In the genomic region with DNA sequence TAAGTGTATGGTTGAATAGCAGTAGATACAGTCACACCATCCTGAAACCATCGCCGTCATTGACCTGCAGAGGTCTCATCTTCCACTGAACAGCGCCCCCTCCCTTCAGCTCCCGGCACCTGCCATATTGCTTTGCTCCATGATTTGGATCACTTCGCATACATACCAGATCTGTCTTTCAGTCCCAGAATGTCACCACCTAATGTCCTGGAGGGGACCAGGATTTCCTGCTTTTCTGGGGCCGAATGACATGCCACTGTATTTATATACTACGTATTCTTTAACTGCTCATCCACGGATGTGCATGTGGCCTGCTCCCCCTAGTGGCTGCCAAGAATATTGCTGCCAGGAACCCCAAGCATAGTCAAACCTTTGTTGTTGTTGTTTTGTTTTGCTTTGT, we compare ENCODE assay signal across 8 mouse cellular contexts. TPM values are rescaled to one million over a fixed set of nuclear protein-coding genes. Genes with fewer than 3 reads are reported as not detected.
DNase-seq lines count a peak whose midpoint lies in the region; ATAC-seq and TF ChIP-seq lines count a peak whose summit lies in the region.

No protein-coding gene starts in this region.

- peak; percentile 89 for ATAC-seq in erythroblast, adult 5-6 weeks (replicated peaks; ENCODE audit: low FRiP score, poor library complexity, severe bottlenecking)
- no peak for ATAC-seq in heart, embryonic 13.5 days (ENCODE audit: extremely low read depth, insufficient number of reproducible peaks, low FRiP score, low TSS enrichment)
- ATAC-seq in liver, embryonic 11.5 days (replicated peaks; ENCODE audit: low FRiP score), result peak; percentile 43; the same call in 1 of the 2 replicates
- ATAC-seq in stomach, embryonic 14.5 days (ENCODE audit: insufficient number of reproducible peaks, insufficient read depth, low FRiP score, low read depth), result no peak

- peak; percentile 83 for TF ChIP-seq CTCF in C2C12 (IDR thresholded peaks at IDR 0.05; ENCODE audit: control insufficient read depth, insufficient read depth, insufficient read length)

- H3K79me3 ChIP-seq in C2C12 (ENCODE audit: low read depth), result no peaks in the 10 kb centered on the region

- H3K79me2 ChIP-seq in C2C12 (ENCODE audit: control insufficient read depth, insufficient read depth) (no peaks in the 10 kb centered on the region), myocyte (ENCODE audit: control insufficient read depth, insufficient read depth) (no peaks in the 10 kb centered on the region)

- peaks cover 29% of the 10 kb centered on the region for H3K27me3 ChIP-seq in C2C12 (ENCODE audit: control insufficient read depth, insufficient read depth, insufficient read length)
- no peaks in the 10 kb centered on the region for H3K27me3 ChIP-seq in heart, embryonic 13.5 days (replicated peaks)
- H3K27me3 ChIP-seq in liver, embryonic 11.5 days (replicated peaks; ENCODE audit: control insufficient read depth, insufficient read depth, low read length), result no peaks in the 10 kb centered on the region
- peaks cover 9% of the 10 kb centered on the region for H3K27me3 ChIP-seq in myocyte (ENCODE audit: control insufficient read depth, insufficient read depth, insufficient read length)
- H3K27me3 ChIP-seq in stomach, embryonic 14.5 days (ENCODE audit: control insufficient read depth, insufficient read depth, low read length), result no peaks in the 10 kb centered on the region

- H3K9ac ChIP-seq in heart, embryonic 13.5 days, result no peak overlapping the region
- no peak overlapping the region for H3K9ac ChIP-seq in liver, embryonic 11.5 days (ENCODE audit: low read depth, low read length)
- H3K9ac ChIP-seq in stomach, embryonic 14.5 days (replicated peaks; ENCODE audit: low read depth, low read length), result no peak overlapping the region

- no peak overlapping the region for H3ac ChIP-seq in C2C12 (ENCODE audit: control insufficient read depth, insufficient read length, low read depth)
- no peak overlapping the region for H3ac ChIP-seq in myocyte (ENCODE audit: control insufficient read depth, insufficient read length)

- WGBS in heart, embryonic 13.5 days, result 9% methylated on average over 8 of the region's 8 CpGs
- WGBS in liver, embryonic 11.5 days, result 7% methylated on average over 8 of the region's 8 CpGs
- WGBS in stomach, embryonic 14.5 days, result 8% methylated on average over 8 of the region's 8 CpGs

- H3K4me3 ChIP-seq in C2C12 (ENCODE audit: insufficient read depth, poor library complexity, severe bottlenecking) (no peak overlapping the region), myocyte (no peak overlapping the region)
- H3K4me3 ChIP-seq in heart, embryonic 13.5 days, result peak overlapping the region; percentile 43
- H3K4me3 ChIP-seq in liver, embryonic 11.5 days (ENCODE audit: low read depth, low read length), result peak overlapping the region; percentile 25; the same call in 1 of the 2 replicates
- no peak overlapping the region; the same call in 1 of the 2 replicates for H3K4me3 ChIP-seq in stomach, embryonic 14.5 days (ENCODE audit: low read depth, low read length)

- peaks cover 7% of the 10 kb centered on the region; the same call in 1 of the 2 replicates for H3K4me1 ChIP-seq in heart, embryonic 13.5 days
- no peaks in the 10 kb centered on the region for H3K4me1 ChIP-seq in liver, embryonic 11.5 days (replicated peaks; ENCODE audit: control insufficient read depth, insufficient read depth, low read length)
- H3K4me1 ChIP-seq in stomach, embryonic 14.5 days (ENCODE audit: control insufficient read depth, insufficient read depth, low read length), result no peaks in the 10 kb centered on the region

- TF ChIP-seq POLR2A in myocyte (IDR thresholded peaks at IDR 0.05; ENCODE audit: insufficient read length, low read depth), result no peak

- H3K27ac ChIP-seq in heart, embryonic 13.5 days (replicated peaks), result no peak overlapping the region
- no peak overlapping the region for H3K27ac ChIP-seq in liver, embryonic 11.5 days (ENCODE audit: low read depth, low read length)
- H3K27ac ChIP-seq in stomach, embryonic 14.5 days (ENCODE audit: low read length), result no peak overlapping the region

- no peaks in the 10 kb centered on the region for H3K36me3 ChIP-seq in C2C12 (ENCODE audit: control insufficient read depth, insufficient read depth)
- no peaks in the 10 kb centered on the region for H3K36me3 ChIP-seq in heart, embryonic 13.5 days
- H3K36me3 ChIP-seq in liver, embryonic 11.5 days (ENCODE audit: control insufficient read depth, insufficient read depth, low read length), result no peaks in the 10 kb centered on the region
- no peaks in the 10 kb centered on the region for H3K36me3 ChIP-seq in myocyte (ENCODE audit: control insufficient read depth, insufficient read depth)
- no peaks in the 10 kb centered on the region for H3K36me3 ChIP-seq in stomach, embryonic 14.5 days (ENCODE audit: control insufficient read depth, insufficient read depth, low read length)

- no peaks in the 10 kb centered on the region for H3K9me3 ChIP-seq in heart, embryonic 13.5 days
- no peaks in the 10 kb centered on the region for H3K9me3 ChIP-seq in liver, embryonic 11.5 days (ENCODE audit: control insufficient read depth, low read length)
- H3K9me3 ChIP-seq in stomach, embryonic 14.5 days (ENCODE audit: control insufficient read depth, low read depth, low read length), result no peaks in the 10 kb centered on the region

- H3K4me2 ChIP-seq in heart, embryonic 13.5 days, result peak overlapping the region; percentile 66
- peak overlapping the region; percentile 52 for H3K4me2 ChIP-seq in liver, embryonic 11.5 days
- H3K4me2 ChIP-seq in myocyte (ENCODE audit: low read depth), result peak overlapping the region; percentile 71
- H3K4me2 ChIP-seq in stomach, embryonic 14.5 days (replicated peaks; ENCODE audit: low read depth, low read length), result peak overlapping the region; percentile 40

- peak; percentile 84 for DNase-seq in brain, adult 2 months (ENCODE audit: low read depth, low spot score)
- peak; percentile 84 for DNase-seq in kidney, postnatal 10 days
- DNase-seq in liver, embryonic 11.5 days (ENCODE audit: low spot score), result peak; percentile 71

TF ChIP-seq in C2C12, 6 proteins besides CTCF, POLR2A, EP300 and RAD21:
- TF ChIP-seq USF1 (IDR thresholded peaks at IDR 0.05; ENCODE audit: low read depth) (no peak), FOSL1 (IDR thresholded peaks at IDR 0.05; ENCODE audit: insufficient read depth, low read length, poor library complexity, severe bottlenecking) (no peak), MYOD1 (IDR thresholded peaks at IDR 0.05; ENCODE audit: control insufficient read depth, insufficient read length, low read depth) (no peak), MAX (IDR thresholded peaks at IDR 0.05) (no peak), CEBPB (IDR thresholded peaks at IDR 0.05; ENCODE audit: low read depth) (no peak), MYOG (IDR thresholded peaks at IDR 0.05; ENCODE audit: control insufficient read depth, extremely low read depth, insufficient read length) (no peak)

TF ChIP-seq in myocyte, 11 proteins besides CTCF, POLR2A, EP300 and RAD21:
- no peak for TF ChIP-seq REST (IDR thresholded peaks at IDR 0.05; ENCODE audit: insufficient read depth, insufficient read length)
- no peak for TF ChIP-seq E2F4 (IDR thresholded peaks at IDR 0.05; ENCODE audit: insufficient read depth)
- no peak for TF ChIP-seq MAX (IDR thresholded peaks at IDR 0.05; ENCODE audit: low read depth)
- no peak for TF ChIP-seq MYOD1 (IDR thresholded peaks at IDR 0.05; ENCODE audit: control insufficient read depth in 1 of 3, insufficient read length in 2 of 3, low read depth in 2 of 3)

RNA-seq across cellular contexts. Expression of gene C1qtnf9, which starts 3.1 kb away (rescaled TPM):
- not detected for polyA plus RNA-seq in C2C12 (2012; fragmentation: generic; extraction: Trizol)
- total RNA-seq in erythroblast, adult 5-6 weeks (2015; ENCODE audit: low replicate concordance), result not detected in 2 replicates
- total RNA-seq in erythroblast, adult 5-6 weeks (2017; ENCODE audit: low replicate concordance), result not detected in 2 replicates
- polyA plus RNA-seq in heart, embryonic 13.5 days (2015; fragmentation: Nextera tagmentation; extraction: Ambion mirVana), result 0.36 and 0.60 TPM in 2 replicates
- polyA plus RNA-seq in liver, embryonic 11.5 days (2014; fragmentation: Nextera tagmentation; extraction: Ambion mirVana), result 0.09 and 0.19 TPM in 2 replicates
- not detected for polyA plus RNA-seq in myocyte (2012; fragmentation: generic; extraction: Trizol)
- polyA plus RNA-seq in stomach, embryonic 14.5 days (2014; fragmentation: Nextera tagmentation; extraction: Ambion mirVana), result 0.33 and 0.73 TPM in 2 replicates

RNA-seq across cellular contexts. Expression of gene Mipep, which starts 13.3 kb away (rescaled TPM):
- polyA plus RNA-seq in C2C12 (2012; fragmentation: generic; extraction: Trizol) (9.8 TPM), myocyte (2012; fragmentation: generic; extraction: Trizol) (14.1 TPM)
- total RNA-seq in erythroblast, adult 5-6 weeks (2015; ENCODE audit: low replicate concordance), result 1.9 and 2.5 TPM in 2 replicates
- 3.3 and 7.2 TPM in 2 replicates for total RNA-seq in erythroblast, adult 5-6 weeks (2017; ENCODE audit: low replicate concordance)
- polyA plus RNA-seq in heart, embryonic 13.5 days (2015; fragmentation: Nextera tagmentation; extraction: Ambion mirVana), result 24.5 and 27.4 TPM in 2 replicates
- polyA plus RNA-seq in liver, embryonic 11.5 days (2014; fragmentation: Nextera tagmentation; extraction: Ambion mirVana), result 27.8 TPM in 2 replicates
- polyA plus RNA-seq in stomach, embryonic 14.5 days (2014; fragmentation: Nextera tagmentation; extraction: Ambion mirVana), result 22.3 and 24.0 TPM in 2 replicates

Comparison
In these comparisons a context has a peak if more than half of its experiments do, and no peak if none do; other contexts are left out.
1. H3K4me3 ChIP-seq: peak in heart, embryonic 13.5 days (single experiment) and liver, embryonic 11.5 days (single experiment); none in C2C12 (single experiment), myocyte (single experiment) and stomach, embryonic 14.5 days (single experiment).
2. ATAC-seq: peak in erythroblast, adult 5-6 weeks (single experiment) and liver, embryonic 11.5 days (single experiment); none in heart, embryonic 13.5 days (single experiment) and stomach, embryonic 14.5 days (single experiment).
3. Peak in every context shown above with its lines, with median percentiles within 50 percentile points of each other: DNase-seq and H3K4me2 ChIP-seq.